Mouse (Mus musculus): Measurements from ENCODE around the gene Trim66.

The Trim66 gene

DNA sequence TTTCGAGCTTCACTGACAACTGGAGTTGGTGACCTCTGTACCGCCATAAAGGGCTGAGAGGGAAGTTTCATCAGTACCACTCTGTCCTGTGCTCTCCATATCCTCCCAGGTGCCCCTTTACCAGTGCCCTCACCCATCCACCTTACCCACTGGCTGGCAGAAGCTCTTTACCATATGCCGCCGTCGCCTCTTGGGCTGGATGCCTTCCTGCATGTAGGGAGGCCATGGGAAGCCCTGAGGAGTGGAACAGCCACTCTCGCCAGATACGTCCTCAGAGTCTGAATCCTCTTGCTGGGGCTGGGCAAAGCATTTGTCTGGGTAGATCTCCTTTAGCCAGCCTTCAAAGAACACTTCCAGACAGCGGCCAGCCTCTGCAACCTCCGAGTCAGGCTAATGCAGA lies 53.1 kb downstream of the Trim66 start:
- no peak for DNase-seq (ENCODE audit: low read depth, low spot score)

GRCm38 (mm10) chr7:109448060-109448459 lies 59.9 kb downstream of the Trim66 start:
- DNase-seq (ENCODE audit: low read depth, low spot score), result no peak

GRCm38 (mm10) chr7:109445012-109445411 lies 62.9 kb downstream of the Trim66 start:
- DNase-seq (ENCODE audit: low read depth, low spot score), result peak; percentile 19

- no peak for DNase-seq (ENCODE audit: low read depth, low spot score)
Observed at GRCm38 (mm10) chr7:109442739-109443138, 65.2 kb downstream of the Trim66 start.

DNA sequence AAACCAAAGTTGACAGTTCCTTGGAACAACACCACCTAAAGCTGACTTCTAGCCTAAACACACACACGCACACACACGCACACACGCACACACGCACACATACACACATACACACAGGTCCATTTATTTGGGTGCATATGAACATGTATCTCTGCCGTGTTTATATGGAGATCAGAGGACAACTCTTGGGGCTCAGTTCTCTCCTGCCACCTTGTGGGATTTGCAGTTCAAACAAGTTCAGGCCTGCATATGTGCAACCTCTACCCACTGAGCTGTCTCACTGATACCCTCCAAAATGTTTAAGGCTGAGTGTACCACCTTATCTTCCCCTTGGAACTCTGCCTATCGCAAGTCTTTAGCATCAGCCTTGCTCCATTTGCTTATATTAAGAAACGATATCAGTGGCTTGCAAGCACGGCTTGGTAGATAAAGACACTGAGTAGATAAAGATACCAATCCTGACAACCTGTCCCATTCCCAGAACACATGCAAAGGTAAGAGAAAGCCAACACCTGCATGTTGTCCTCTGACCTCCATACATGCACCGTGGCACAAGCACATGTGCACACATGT lies 67.2 kb downstream of the Trim66 start:
- no peak for DNase-seq (ENCODE audit: low read depth, low spot score)

GRCm38 (mm10) chr7:109438781-109439591 lies 68.9 kb downstream of the Trim66 start, which contains the start of gene Stk33:
Gene Stk33 (minus strand): TSS chr7:109439081.
- DNase-seq (ENCODE audit: low read depth, low spot score), result peak; percentile 55

DNA sequence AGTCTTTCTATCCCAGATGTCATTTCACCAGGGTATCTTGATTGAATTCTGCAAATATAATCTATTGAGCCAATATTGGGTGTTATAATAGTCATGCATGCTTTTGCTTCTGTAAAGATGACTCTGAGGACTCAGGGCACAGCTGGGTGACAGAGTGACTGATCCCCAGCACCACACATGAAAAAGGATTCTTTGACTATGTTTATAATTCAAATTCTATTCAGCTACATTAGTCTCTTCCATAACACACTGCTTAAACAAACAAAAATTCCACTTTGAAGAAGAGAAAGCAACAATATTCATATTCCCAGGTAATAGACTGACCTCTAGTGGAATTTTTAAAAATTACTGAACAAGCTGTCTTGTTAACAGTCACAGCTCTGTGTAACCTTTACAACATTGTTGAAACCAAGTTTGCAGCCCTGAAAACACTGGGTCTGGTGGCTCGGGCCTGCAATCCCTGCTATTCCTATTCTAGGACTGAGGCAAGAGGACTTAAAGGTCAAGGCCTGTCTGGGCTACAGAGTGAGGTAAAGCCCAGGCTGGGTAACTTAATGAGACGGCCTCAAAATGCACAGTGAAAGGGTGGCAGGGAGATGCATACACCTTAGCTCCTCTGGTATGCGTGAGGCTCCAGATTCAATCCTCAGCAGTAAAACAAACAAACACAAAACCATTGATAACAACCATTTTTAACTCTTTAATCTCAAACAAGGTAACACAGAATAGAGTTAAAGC lies 83.3 kb downstream of the Trim66 start:
- no peak for DNase-seq (ENCODE audit: low read depth, low spot score)

DNA sequence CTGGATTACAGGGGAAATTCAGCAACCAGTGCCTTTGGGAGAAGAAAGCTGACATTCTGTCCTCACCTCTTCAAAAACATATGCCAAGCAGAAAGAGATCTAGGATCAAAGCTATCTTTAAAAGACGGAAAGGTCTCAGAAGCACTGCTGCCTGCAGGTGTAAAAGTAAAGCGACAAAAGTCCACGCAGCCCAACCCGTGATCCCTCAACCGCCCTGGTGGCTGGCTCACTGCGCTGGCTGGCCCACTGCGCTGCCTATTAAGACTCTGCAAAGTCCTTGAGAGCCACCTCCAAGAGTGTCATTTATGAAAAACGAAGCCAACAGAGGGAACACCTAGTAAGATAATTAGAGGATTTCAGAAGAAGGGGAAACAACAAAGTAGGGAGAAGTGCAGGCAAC lies 85.1 kb downstream of the Trim66 start:
- no peak for DNase-seq (ENCODE audit: low read depth, low spot score)

GRCm38 (mm10) chr7:109405491-109405890 lies 102.4 kb downstream of the Trim66 start:
- no peak for DNase-seq (ENCODE audit: low read depth, low spot score)

GRCm38 (mm10) chr7:109399299-109399698 lies 108.6 kb downstream of the Trim66 start:
- no peak for DNase-seq (ENCODE audit: low read depth, low spot score)
